In the genomic region with DNA sequence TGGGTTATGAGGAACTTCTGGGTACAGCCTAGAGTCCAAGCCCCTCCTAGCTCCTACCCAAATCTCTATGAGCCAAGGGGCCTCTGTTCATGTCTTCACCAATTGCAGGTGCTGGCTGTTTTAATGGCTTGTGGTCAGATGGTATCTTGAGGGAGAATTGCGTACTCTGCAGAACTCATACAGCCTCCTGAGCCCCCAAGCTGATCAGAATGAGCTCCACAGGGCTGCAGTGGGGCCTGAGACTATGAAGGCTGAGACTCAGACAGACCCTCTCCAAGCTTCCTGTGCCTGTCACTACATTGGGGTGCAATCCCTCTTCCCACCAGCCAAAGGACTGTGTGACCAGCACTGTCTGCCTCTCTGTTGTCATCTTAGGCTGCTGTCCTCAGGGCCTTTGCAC, we compare ENCODE assay signal across 12 mouse cellular contexts. TPM values are rescaled to one million over a fixed set of nuclear protein-coding genes. Genes with fewer than 3 reads are reported as not detected.
DNase-seq lines count a peak whose midpoint lies in the region; ATAC-seq lines count a peak whose summit lies in the region.
"Had no signal": no experiment of that assay in that cellular context is flagged by ENCODE, and none has a peak within 500 bp of the region (broad histone marks: within the 10 kb centered on the region; RNA-seq: fewer than 3 reads in every experiment).

No protein-coding gene starts in this region.

- H3K4me3 ChIP-seq in forebrain, embryonic 11.5 days (ENCODE audit: low read depth, low read length) = no peak overlapping the region
- H3K4me3 ChIP-seq in forebrain, embryonic 14.5 days (ENCODE audit: low read depth, low read length) = no peak overlapping the region
- no peak overlapping the region for H3K4me3 ChIP-seq in limb, embryonic 13.5 days
- no peak overlapping the region for H3K4me3 ChIP-seq in stomach, embryonic 16.5 days (replicated peaks; ENCODE audit: low read length)
- H3K4me3 ChIP-seq: lung, embryonic 15.5 days had no signal

- no peaks in the 10 kb centered on the region; the same call in 1 of the 2 replicates for H3K9me3 ChIP-seq in forebrain, embryonic 11.5 days (ENCODE audit: control insufficient read depth, low read length)
- no peaks in the 10 kb centered on the region for H3K9me3 ChIP-seq in forebrain, embryonic 14.5 days (replicated peaks; ENCODE audit: control insufficient read depth, low read length)
- H3K9me3 ChIP-seq in limb, embryonic 13.5 days = no peaks in the 10 kb centered on the region
- H3K9me3 ChIP-seq in stomach, embryonic 16.5 days (replicated peaks; ENCODE audit: control insufficient read depth, low read length) = no peaks in the 10 kb centered on the region
- H3K9me3 ChIP-seq: lung, embryonic 15.5 days had no signal

- H3K4me2 ChIP-seq in forebrain, embryonic 11.5 days (ENCODE audit: low read depth, low read length, severe bottlenecking) = no peak overlapping the region
- no peak overlapping the region for H3K4me2 ChIP-seq in forebrain, embryonic 14.5 days (ENCODE audit: low read length)
- H3K4me2 ChIP-seq in limb, embryonic 13.5 days (replicated peaks) = 0 out of 2 replicates have a peak overlapping the region, but pooled peaks have one; percentile 61
- no peak overlapping the region for H3K4me2 ChIP-seq in stomach, embryonic 16.5 days (ENCODE audit: low read depth, low read length)

- ATAC-seq in forebrain, embryonic 11.5 days (replicated peaks; ENCODE audit: low FRiP score) = no peak
- no peak for ATAC-seq in forebrain, embryonic 14.5 days
- ATAC-seq in limb, embryonic 13.5 days (ENCODE audit: low FRiP score, low read depth) = no peak
- no peak for ATAC-seq in stomach, embryonic 16.5 days (ENCODE audit: insufficient read depth, low FRiP score)

- H3K36me3 ChIP-seq in forebrain, embryonic 11.5 days (ENCODE audit: control insufficient read depth, insufficient read depth, low read length) = no peaks in the 10 kb centered on the region
- H3K36me3 ChIP-seq in forebrain, embryonic 14.5 days (ENCODE audit: control insufficient read depth, insufficient read depth, low read length) = no peaks in the 10 kb centered on the region
- H3K36me3 ChIP-seq in limb, embryonic 13.5 days = no peaks in the 10 kb centered on the region
- H3K36me3 ChIP-seq in stomach, embryonic 16.5 days (ENCODE audit: control insufficient read depth, insufficient read depth, low read length) = no peaks in the 10 kb centered on the region
- H3K36me3 ChIP-seq: lung, embryonic 15.5 days had no signal

- peaks cover 9% of the 10 kb centered on the region for H3K4me1 ChIP-seq in forebrain, embryonic 11.5 days (replicated peaks; ENCODE audit: control insufficient read depth, insufficient read depth, low read length)
- H3K4me1 ChIP-seq in forebrain, embryonic 14.5 days (ENCODE audit: control insufficient read depth, insufficient read depth, low read length) = peaks cover 16% of the 10 kb centered on the region
- H3K4me1 ChIP-seq in limb, embryonic 13.5 days = peaks cover 55% of the 10 kb centered on the region
- H3K4me1 ChIP-seq in stomach, embryonic 16.5 days (ENCODE audit: control insufficient read depth, insufficient read depth, low read length) = peaks cover 35% of the 10 kb centered on the region

- H3K27ac ChIP-seq in forebrain, embryonic 11.5 days (ENCODE audit: low read depth, low read length) = peak overlapping the region; percentile 75; the same call in 1 of the 2 replicates
- no peak overlapping the region for H3K27ac ChIP-seq in forebrain, embryonic 14.5 days (ENCODE audit: low read depth, low read length)
- peak overlapping the region; percentile 97; the same call in 1 of the 2 replicates for H3K27ac ChIP-seq in limb, embryonic 13.5 days
- peak overlapping the region; percentile 95 for H3K27ac ChIP-seq in stomach, embryonic 16.5 days (ENCODE audit: low read length)

- DNase-seq in forebrain, embryonic 11.5 days (ENCODE audit: low spot score) = peak; percentile 39
- DNase-seq in forebrain, embryonic 14.5 days (ENCODE audit: low spot score) = no peak
- peak; percentile 0 for DNase-seq in ovary, adult 18-20 months (ENCODE audit: low spot score)
- no peak for DNase-seq in ovary, postnatal 10 days (ENCODE audit: low spot score)
- DNase-seq in embryo, embryonic 9.5 days (ENCODE audit: extremely low spot score) = no peak
- DNase-seq in lung, postnatal 36 days = no peak
- DNase-seq: heart, postnatal 10 days; layer of hippocampus, adult 9-11 months had no signal

- H3K9ac ChIP-seq in forebrain, embryonic 11.5 days (ENCODE audit: low read length) = no peak overlapping the region
- no peak overlapping the region for H3K9ac ChIP-seq in forebrain, embryonic 14.5 days (ENCODE audit: low read length)
- H3K9ac ChIP-seq in limb, embryonic 13.5 days = no peak overlapping the region
- no peak overlapping the region for H3K9ac ChIP-seq in stomach, embryonic 16.5 days (ENCODE audit: low read length)
- H3K9ac ChIP-seq: lung, embryonic 15.5 days had no signal

- 94% methylated on average over 1 of the region's 1 CpGs for WGBS in forebrain, embryonic 11.5 days
- 95% methylated on average over 1 of the region's 1 CpGs for WGBS in forebrain, embryonic 14.5 days
- 61% methylated on average over 1 of the region's 1 CpGs for WGBS in limb, embryonic 13.5 days
- 88% methylated on average over 1 of the region's 1 CpGs for WGBS in stomach, embryonic 16.5 days

- H3K27me3 ChIP-seq in forebrain, embryonic 11.5 days (ENCODE audit: control insufficient read depth, insufficient read depth, low read length) = no peaks in the 10 kb centered on the region; the same call in 1 of the 2 replicates
- H3K27me3 ChIP-seq in forebrain, embryonic 14.5 days (replicated peaks; ENCODE audit: control insufficient read depth, insufficient read depth, low read length) = 0 out of 2 replicates have a peak, but pooled peaks cover 2% of the 10 kb centered on the region
- H3K27me3 ChIP-seq in limb, embryonic 13.5 days = peaks cover 16% of the 10 kb centered on the region
- H3K27me3 ChIP-seq in stomach, embryonic 16.5 days (ENCODE audit: control insufficient read depth, insufficient read depth, low read length) = no peaks in the 10 kb centered on the region

RNA-seq across cellular contexts. Expression of a gene that starts 19.5 kb away (rescaled TPM):
- polyA plus RNA-seq in forebrain, embryonic 11.5 days (2014; fragmentation: Nextera tagmentation; extraction: Ambion mirVana) = not detected in 2 replicates
- polyA plus RNA-seq in forebrain, embryonic 14.5 days (2014; fragmentation: Nextera tagmentation; extraction: Ambion mirVana) = not detected in 2 replicates
- not detected in 2 replicates for polyA plus RNA-seq in limb, embryonic 13.5 days (2015; fragmentation: Nextera tagmentation; extraction: Ambion mirVana)
- polyA plus RNA-seq in stomach, embryonic 16.5 days (2015; fragmentation: Nextera tagmentation; extraction: Ambion mirVana) = 2.0 and 2.3 TPM in 2 replicates

RNA-seq across cellular contexts. Expression of a gene that starts 46.3 kb away (rescaled TPM):
- not detected in 2 replicates for polyA plus RNA-seq in forebrain, embryonic 11.5 days (2014; fragmentation: Nextera tagmentation; extraction: Ambion mirVana)
- not detected in 2 replicates for polyA plus RNA-seq in forebrain, embryonic 14.5 days (2014; fragmentation: Nextera tagmentation; extraction: Ambion mirVana)
- 0.43 and 0.45 TPM in 2 replicates for polyA plus RNA-seq in limb, embryonic 13.5 days (2015; fragmentation: Nextera tagmentation; extraction: Ambion mirVana)
- polyA plus RNA-seq in stomach, embryonic 16.5 days (2015; fragmentation: Nextera tagmentation; extraction: Ambion mirVana) = 0.70 and 1.0 TPM in 2 replicates

RNA-seq across cellular contexts. Expression of a gene that starts 53.1 kb away (rescaled TPM):
- polyA plus RNA-seq in forebrain, embryonic 11.5 days (2014; fragmentation: Nextera tagmentation; extraction: Ambion mirVana) = 0.08 TPM in 1 of 2 replicates, not detected in the other
- polyA plus RNA-seq in forebrain, embryonic 14.5 days (2014; fragmentation: Nextera tagmentation; extraction: Ambion mirVana) = not detected in 2 replicates
- 0.13 and 0.15 TPM in 2 replicates for polyA plus RNA-seq in limb, embryonic 13.5 days (2015; fragmentation: Nextera tagmentation; extraction: Ambion mirVana)
- polyA plus RNA-seq in stomach, embryonic 16.5 days (2015; fragmentation: Nextera tagmentation; extraction: Ambion mirVana) = 0.17 and 0.43 TPM in 2 replicates
- polyA plus RNA-seq: cortical plate, adult 2 months had no signal

Comparison
In these comparisons a context has a peak if more than half of its experiments do, and no peak if none do; other contexts are left out.
1. DNase-seq: peak in forebrain, embryonic 11.5 days (single experiment) and ovary, adult 18-20 months (single experiment); none in forebrain, embryonic 14.5 days (single experiment), ovary, postnatal 10 days (single experiment), embryo, embryonic 9.5 days (single experiment) and lung, postnatal 36 days (single experiment).